ENCODE assay signal across 8 mouse cellular contexts in the genomic region with DNA sequence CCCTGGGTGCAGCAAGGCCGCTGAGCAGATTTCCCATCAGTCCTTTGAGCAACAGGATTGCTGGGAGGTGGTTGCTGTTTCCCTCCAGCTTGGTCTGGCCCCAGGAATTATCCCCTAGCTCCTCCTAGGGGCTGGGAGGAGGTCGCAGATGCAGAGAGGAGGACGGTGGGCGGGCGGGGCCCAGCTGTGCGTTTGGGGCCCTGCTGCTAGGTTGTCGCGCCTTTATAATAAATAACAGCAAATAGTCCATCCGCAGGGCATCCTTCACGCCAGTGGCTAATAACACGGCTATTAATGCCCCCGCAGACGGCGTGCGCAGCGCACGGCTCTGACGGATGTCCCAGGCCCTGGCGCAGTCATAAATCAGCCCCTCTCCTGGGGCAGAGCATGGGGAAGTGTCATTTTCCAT. TPM values are rescaled to one million over a fixed set of nuclear protein-coding genes. Genes with fewer than 3 reads are reported as not detected.
DNase-seq lines count a peak whose midpoint lies in the region; ATAC-seq and TF ChIP-seq lines count a peak whose summit lies in the region.

No protein-coding gene starts in this region.

- H3K4me3 ChIP-seq in ES-Bruce4 (ENCODE audit: low read depth, low read length): peak overlapping the region; percentile 56
- peak overlapping the region; percentile 42 for H3K4me3 ChIP-seq in embryonic facial prominence, embryonic 10.5 days
- H3K4me3 ChIP-seq in heart, embryonic 15.5 days: no peak overlapping the region; the same call in 1 of the 2 replicates
- no peak overlapping the region for H3K4me3 ChIP-seq in liver, embryonic 11.5 days (ENCODE audit: low read depth, low read length)
- H3K4me3 ChIP-seq in small intestine, adult 2 months (ENCODE audit: low read depth, low read length): 0 out of 2 replicates have a peak overlapping the region, but pooled peaks have one; percentile 10

- H3K9ac ChIP-seq in ES-Bruce4 (ENCODE audit: low read depth, poor library complexity, severe bottlenecking): peak overlapping the region; percentile 36
- no peak overlapping the region for H3K9ac ChIP-seq in heart, embryonic 15.5 days
- H3K9ac ChIP-seq in liver, embryonic 11.5 days (ENCODE audit: low read depth, low read length): no peak overlapping the region

- no peaks in the 10 kb centered on the region for H3K36me3 ChIP-seq in ES-Bruce4 (ENCODE audit: control insufficient read depth, insufficient read depth, low read length, poor library complexity, severe bottlenecking)
- no peaks in the 10 kb centered on the region for H3K36me3 ChIP-seq in embryonic facial prominence, embryonic 10.5 days (replicated peaks)
- H3K36me3 ChIP-seq in heart, embryonic 15.5 days: no peaks in the 10 kb centered on the region
- H3K36me3 ChIP-seq in liver, embryonic 11.5 days (ENCODE audit: control insufficient read depth, insufficient read depth, low read length): no peaks in the 10 kb centered on the region
- H3K36me3 ChIP-seq in small intestine, adult 2 months (ENCODE audit: control insufficient read depth, insufficient read depth, low read length): no peaks in the 10 kb centered on the region

- no peaks in the 10 kb centered on the region for H3K4me1 ChIP-seq in ES-Bruce4 (ENCODE audit: control insufficient read depth, insufficient read depth, low read length)
- peaks cover 56% of the 10 kb centered on the region for H3K4me1 ChIP-seq in embryonic facial prominence, embryonic 10.5 days
- peaks cover 33% of the 10 kb centered on the region for H3K4me1 ChIP-seq in heart, embryonic 15.5 days (replicated peaks)
- peaks cover 16% of the 10 kb centered on the region for H3K4me1 ChIP-seq in liver, embryonic 11.5 days (replicated peaks; ENCODE audit: control insufficient read depth, insufficient read depth, low read length)
- H3K4me1 ChIP-seq in small intestine, adult 2 months (ENCODE audit: control insufficient read depth, insufficient read depth, insufficient read length, low read length): peaks cover 3% of the 10 kb centered on the region; the same call in 1 of the 2 replicates

- WGBS in embryonic facial prominence, embryonic 10.5 days: 14% methylated on average over 19 of the region's 19 CpGs
- WGBS in heart, embryonic 15.5 days: 38% methylated on average over 19 of the region's 19 CpGs
- WGBS in liver, embryonic 11.5 days: 30% methylated on average over 19 of the region's 19 CpGs
- WGBS in small intestine, adult 2 months: 68% methylated on average over 19 of the region's 19 CpGs

- H3K27me3 ChIP-seq in ES-Bruce4 (ENCODE audit: control insufficient read depth, insufficient read depth, low read length, poor library complexity, severe bottlenecking): no peaks in the 10 kb centered on the region
- peaks cover 70% of the 10 kb centered on the region for H3K27me3 ChIP-seq in embryonic facial prominence, embryonic 10.5 days (replicated peaks; ENCODE audit: low read depth, poor library complexity, severe bottlenecking)
- no peaks in the 10 kb centered on the region for H3K27me3 ChIP-seq in heart, embryonic 15.5 days
- no peaks in the 10 kb centered on the region; the same call in 1 of the 2 replicates for H3K27me3 ChIP-seq in liver, embryonic 11.5 days (replicated peaks; ENCODE audit: control insufficient read depth, insufficient read depth, low read length)
- no peaks in the 10 kb centered on the region for H3K27me3 ChIP-seq in small intestine, adult 2 months (ENCODE audit: control insufficient read depth, insufficient read depth, low read length)

- peak; percentile 73 for DNase-seq in embryonic facial prominence, embryonic 10.5 days (ENCODE audit: low spot score)
- DNase-seq in liver, embryonic 11.5 days (ENCODE audit: low spot score): no peak
- DNase-seq in layer of hippocampus, postnatal 36 days: no peak
- no peak for DNase-seq in natural killer cell, adult 2 months (ENCODE audit: low spot score in 2 of 2)

- TF ChIP-seq CTCF in ES-Bruce4 (IDR thresholded peaks at IDR 0.05; ENCODE audit: low read depth, low read length): peak; percentile 47
- no peak for TF ChIP-seq CTCF in small intestine, adult 2 months (IDR thresholded peaks at IDR 0.05; ENCODE audit: extremely low read depth, insufficient read length, insufficient replicate concordance, low read depth, low read length)

- 0 out of 2 replicates have a peak, but pooled peaks have one; percentile 16 for ATAC-seq in heart, embryonic 15.5 days (replicated peaks; ENCODE audit: insufficient number of reproducible peaks, insufficient read depth, low FRiP score, low read depth)
- no peak for ATAC-seq in liver, embryonic 11.5 days (replicated peaks; ENCODE audit: low FRiP score)
- no peak for ATAC-seq in inflammation-experienced regulatory T-cells, adult 6 months

- no peak for TF ChIP-seq EP300 in ES-Bruce4 (IDR thresholded peaks at IDR 0.05; ENCODE audit: insufficient read depth, low read depth, low read length)

- TF ChIP-seq POLR2A in ES-Bruce4 (IDR thresholded peaks at IDR 0.05; ENCODE audit: insufficient read depth, low read length): peak; percentile 18
- TF ChIP-seq POLR2A in small intestine, adult 2 months (IDR thresholded peaks at IDR 0.05; ENCODE audit: low read depth, low read length): no peak

- H3K9me3 ChIP-seq in ES-Bruce4 (replicated peaks; ENCODE audit: control insufficient read depth, insufficient read depth, low read length, poor library complexity, severe bottlenecking): no peaks in the 10 kb centered on the region
- no peaks in the 10 kb centered on the region for H3K9me3 ChIP-seq in embryonic facial prominence, embryonic 10.5 days
- H3K9me3 ChIP-seq in heart, embryonic 15.5 days (replicated peaks): no peaks in the 10 kb centered on the region
- H3K9me3 ChIP-seq in liver, embryonic 11.5 days (ENCODE audit: control insufficient read depth, low read length): no peaks in the 10 kb centered on the region

- peak overlapping the region; percentile 29 for H3K4me2 ChIP-seq in heart, embryonic 15.5 days
- H3K4me2 ChIP-seq in liver, embryonic 11.5 days: 0 out of 2 replicates have a peak overlapping the region, but pooled peaks have one; percentile 26

- H3K27ac ChIP-seq in ES-Bruce4 (ENCODE audit: insufficient read depth, low read length): no peak overlapping the region
- H3K27ac ChIP-seq in embryonic facial prominence, embryonic 10.5 days (replicated peaks): peak overlapping the region; percentile 81
- H3K27ac ChIP-seq in heart, embryonic 15.5 days: no peak overlapping the region
- H3K27ac ChIP-seq in liver, embryonic 11.5 days (ENCODE audit: low read depth, low read length): no peak overlapping the region
- H3K27ac ChIP-seq in small intestine, adult 2 months (ENCODE audit: insufficient read depth, low read depth, low read length): no peak overlapping the region

RNA-seq across cellular contexts. Expression of a gene that starts 1.5 kb away (rescaled TPM):
- 0.51 and 0.82 TPM in 2 replicates for polyA plus RNA-seq in ES-Bruce4 (2011; ENCODE audit: insufficient read depth, insufficient read length, low read depth, missing spikeins)
- polyA plus RNA-seq in embryonic facial prominence, embryonic 10.5 days (2016; fragmentation: Nextera tagmentation; extraction: Ambion mirVana): 2.5 and 2.9 TPM in 2 replicates
- 1.3 and 2.5 TPM in 2 replicates for polyA plus RNA-seq in heart, embryonic 15.5 days (2015; fragmentation: Nextera tagmentation; extraction: Ambion mirVana)
- polyA plus RNA-seq in liver, embryonic 11.5 days (2014; fragmentation: Nextera tagmentation; extraction: Ambion mirVana): 0.60 and 0.64 TPM in 2 replicates
- 0.06 and 0.22 TPM in 2 replicates for polyA plus RNA-seq in small intestine, adult 2 months (2012; rRNA removed)
- total RNA-seq in layer of hippocampus, postnatal 36 days (2021): 10 to 100 TPM; 18.4 to 18.6 TPM
- polyA plus RNA-seq in inflammation-experienced regulatory T-cells, adult 6 months (2017; shearing (Covaris generic)): under 1 TPM in 1 of 3 experiments, not detected in 2; 0.20 TPM

RNA-seq across cellular contexts. Expression of a gene that starts 47.4 kb away (rescaled TPM):
- 6.7 and 7.6 TPM in 2 replicates for polyA plus RNA-seq in ES-Bruce4 (2011; ENCODE audit: insufficient read depth, insufficient read length, low read depth, missing spikeins)
- polyA plus RNA-seq in embryonic facial prominence, embryonic 10.5 days (2016; fragmentation: Nextera tagmentation; extraction: Ambion mirVana): 5.0 and 5.4 TPM in 2 replicates
- 49.1 and 57.6 TPM in 2 replicates for polyA plus RNA-seq in heart, embryonic 15.5 days (2015; fragmentation: Nextera tagmentation; extraction: Ambion mirVana)
- 5.9 and 6.7 TPM in 2 replicates for polyA plus RNA-seq in liver, embryonic 11.5 days (2014; fragmentation: Nextera tagmentation; extraction: Ambion mirVana)
- 30.1 and 37.2 TPM in 2 replicates for polyA plus RNA-seq in small intestine, adult 2 months (2012; rRNA removed)
- 10 to 100 TPM; 20.4 to 22.2 TPM for total RNA-seq in layer of hippocampus, postnatal 36 days (2021)
- polyA plus RNA-seq in inflammation-experienced regulatory T-cells, adult 6 months (2017; shearing (Covaris generic)): 1 to 10 TPM in 2 of 3 experiments, under 1 TPM in 1; 0.99 to 3.1 (median 1.8) TPM

Comparison
In these comparisons a context has a peak if more than half of its experiments do, and no peak if none do; other contexts are left out.
1. H3K4me3 ChIP-seq: peak in ES-Bruce4 (single experiment), embryonic facial prominence, embryonic 10.5 days (single experiment) and small intestine, adult 2 months (single experiment); none in heart, embryonic 15.5 days (single experiment) and liver, embryonic 11.5 days (single experiment).